Mouse (Mus musculus): ENCODE measurements at regions not wholly inside any gene's neighbourhood (a gene's known extent, or its start where the extent isn't known, plus 50 kb on each side); places are given as distances from the start of the nearest gene placed in this dataset.

DNA sequence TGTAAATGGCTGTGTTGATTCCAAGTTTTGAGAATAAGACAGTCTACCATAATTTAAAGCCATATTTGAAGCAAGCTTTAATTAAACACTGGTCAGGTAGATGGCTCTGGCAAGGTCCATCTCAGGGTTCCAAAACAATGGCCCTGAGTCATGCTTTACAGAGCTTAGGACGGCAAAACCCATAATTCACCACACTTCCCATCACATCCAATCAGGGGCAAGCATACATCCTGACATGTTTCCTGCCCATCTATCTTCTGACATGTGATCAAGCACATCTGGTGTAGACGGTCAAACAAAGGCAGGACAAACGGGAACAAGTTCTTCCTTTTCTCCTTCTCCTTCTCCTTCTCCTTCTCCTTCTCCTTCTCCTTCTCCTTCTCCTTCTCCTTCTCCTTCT lies 101.5 kb downstream of the Zfp706 start:
- TF ChIP-seq CTCF (IDR thresholded peaks at IDR 0.05; ENCODE audit: low read depth): no peak
- TF ChIP-seq EP300 (optimal IDR thresholded peaks at IDR 0.05): no peak

Data from stomach, postnatal 0 days (tissue).